Mouse (Mus musculus) cerebellum, adult 9-10 months (tissue): ENCODE results near the gene Ctnnd2.

ENCODE experiments used
- DNase-seq: peaks from one replicate; pipeline ENCODE4 v3.0.0; 2022

Ctnnd2 gene

DNA sequence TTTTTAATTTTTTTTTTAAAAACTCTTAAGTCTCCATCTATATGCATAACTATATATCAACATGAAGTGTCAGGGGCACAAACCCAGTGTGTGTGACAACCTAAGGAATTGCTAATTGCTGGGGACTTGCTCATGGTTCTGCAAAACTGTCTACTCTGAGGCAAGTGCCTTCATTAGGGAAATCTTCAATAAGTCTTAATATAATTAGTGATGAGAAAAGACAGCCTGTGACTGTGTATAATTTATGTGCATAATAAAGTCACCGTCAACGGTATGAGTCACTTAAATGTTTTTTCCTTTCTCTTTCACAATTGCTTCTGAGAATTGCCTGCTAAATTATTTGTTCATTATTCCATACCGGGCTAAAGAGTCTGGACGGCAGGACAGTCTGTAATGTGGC, 228.7 kb downstream of the Ctnnd2 start:
- DNase-seq: no peak

DNA sequence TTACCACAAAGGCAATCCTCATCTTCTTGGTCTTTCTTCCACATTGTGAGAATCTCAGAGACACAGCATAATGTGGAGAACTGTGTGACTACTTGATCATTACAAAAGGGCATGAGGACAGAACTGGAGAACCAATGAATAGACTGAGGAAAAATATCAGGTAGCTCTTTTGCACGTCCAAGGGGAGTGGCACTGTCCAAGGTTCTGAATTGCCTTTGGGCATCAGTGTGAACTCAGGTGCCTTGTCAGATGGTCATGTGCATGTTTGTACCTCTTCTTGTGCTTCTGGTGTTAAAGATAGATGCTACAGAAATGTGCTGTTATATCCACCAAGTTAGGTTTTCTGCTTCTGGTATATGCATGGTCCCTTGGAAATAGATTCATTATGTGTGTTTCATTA, 233.9 kb downstream of the Ctnnd2 start:
- DNase-seq: no peak

DNA sequence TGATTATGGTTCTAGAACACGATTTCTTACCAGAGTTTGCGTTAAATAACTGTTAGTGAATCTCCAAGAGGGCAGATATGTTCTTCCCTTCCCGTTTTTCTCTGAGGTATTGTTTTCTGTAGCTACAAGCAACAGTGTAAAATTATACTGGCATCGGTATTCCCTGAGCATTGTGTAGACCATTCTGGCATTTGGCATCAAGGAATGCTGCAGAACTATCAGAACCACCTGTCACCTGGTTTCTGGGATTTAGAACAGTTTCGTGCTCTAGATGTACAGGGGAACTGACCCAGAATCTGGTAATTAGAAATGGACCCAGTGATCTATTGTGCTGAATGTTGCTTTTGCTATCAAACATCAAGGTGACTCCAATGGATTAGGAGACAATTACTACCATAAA, 250.8 kb downstream of the Ctnnd2 start:
- peak; percentile 53 for DNase-seq

DNA sequence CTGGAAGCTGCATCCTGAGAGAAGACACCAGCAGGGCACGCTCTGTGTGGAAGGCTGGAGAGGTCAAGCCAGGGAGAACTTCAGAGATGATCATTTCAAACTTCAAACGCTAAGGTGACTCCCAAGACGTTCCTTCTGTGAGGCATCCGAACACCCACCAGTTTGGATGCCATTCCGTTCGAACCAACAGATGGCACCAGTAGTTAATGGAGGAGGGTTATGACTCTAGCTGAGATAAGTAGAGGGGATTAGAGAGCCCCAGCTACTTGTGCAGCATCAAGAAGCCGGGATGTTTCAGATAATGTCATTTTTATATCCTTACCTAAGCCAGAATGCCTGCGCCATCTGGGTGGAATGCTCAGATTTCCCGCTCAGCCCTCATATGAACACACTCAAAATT, 251.9 kb downstream of the Ctnnd2 start:
- DNase-seq: peak; percentile 30

DNA sequence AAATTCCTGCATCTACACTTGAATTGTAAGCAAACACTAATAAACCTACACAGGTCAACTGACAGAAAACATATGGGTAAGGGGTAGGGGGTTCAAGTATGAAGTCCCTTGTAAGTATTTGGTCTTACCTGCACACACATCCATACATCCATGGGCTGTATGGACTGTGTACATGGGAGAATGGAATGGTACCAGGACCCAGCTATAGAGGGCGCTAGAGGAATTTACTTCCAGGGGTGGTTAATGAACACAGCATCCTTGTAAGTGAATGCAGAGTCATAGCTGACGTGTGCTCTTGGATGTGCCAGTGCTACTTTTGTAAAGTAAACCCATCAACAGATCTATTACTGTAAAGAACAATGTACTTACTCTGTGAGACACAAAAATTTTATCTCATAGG, 254.9 kb downstream of the Ctnnd2 start:
- DNase-seq: no peak

DNA sequence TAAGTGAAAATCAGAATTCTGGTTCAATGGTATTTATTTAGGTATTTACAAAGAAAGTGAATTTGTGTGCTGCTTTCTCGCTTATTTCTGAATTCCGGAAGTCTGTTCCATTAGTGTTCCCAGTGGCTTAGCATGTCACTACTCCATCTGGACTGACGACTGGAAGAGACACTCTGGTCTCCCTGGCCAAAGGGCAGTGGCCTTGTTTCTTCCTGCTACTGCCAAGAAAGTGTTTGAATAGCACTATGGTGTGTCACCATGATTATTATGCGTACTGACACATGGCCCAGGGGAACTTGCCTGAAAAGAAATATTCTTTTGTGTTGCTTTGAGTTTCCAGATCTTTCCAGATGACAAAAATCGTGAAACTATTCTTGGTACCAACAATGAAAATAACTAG, 266.7 kb downstream of the Ctnnd2 start:
- no peak for DNase-seq

DNA sequence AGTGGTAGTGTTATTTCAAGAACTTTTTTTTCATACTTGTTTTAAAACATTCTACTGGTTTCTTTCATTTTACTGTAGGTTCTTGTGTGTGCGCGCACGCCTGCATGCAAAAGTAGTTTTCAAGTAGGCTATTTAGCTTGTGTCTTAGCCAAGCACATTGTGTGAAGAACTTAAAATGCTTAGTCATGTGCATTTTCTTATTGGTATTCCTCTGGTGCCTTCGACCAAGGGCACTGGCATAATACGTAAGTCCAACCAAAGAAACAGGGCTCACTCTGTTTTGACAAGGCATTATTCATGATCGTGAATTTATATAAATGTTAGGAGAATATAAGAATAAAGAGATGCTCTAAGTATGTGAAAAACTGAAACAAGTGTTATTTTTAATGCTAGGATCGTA, 278.4 kb downstream of the Ctnnd2 start:
- no peak for DNase-seq

DNA sequence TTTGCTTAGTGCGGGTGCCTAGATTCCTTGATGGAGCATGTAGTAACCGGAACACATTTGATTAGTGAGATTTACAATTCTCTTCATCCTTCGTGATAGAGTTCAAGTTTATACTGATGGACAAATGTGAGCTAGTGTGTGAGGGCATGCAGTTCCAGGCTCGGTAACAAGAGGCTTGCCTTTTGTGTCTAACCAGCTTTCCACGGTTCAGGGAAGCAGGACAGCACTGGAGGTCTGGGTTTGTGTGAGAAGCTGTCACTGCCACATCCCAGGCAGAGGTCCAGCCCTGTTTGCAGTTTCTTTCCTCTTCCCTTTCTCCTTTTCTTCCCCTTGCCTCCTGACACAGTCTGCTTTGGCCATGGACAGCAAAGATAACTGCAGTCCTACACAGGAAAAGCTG, 279.5 kb downstream of the Ctnnd2 start:
- DNase-seq: no peak

DNA sequence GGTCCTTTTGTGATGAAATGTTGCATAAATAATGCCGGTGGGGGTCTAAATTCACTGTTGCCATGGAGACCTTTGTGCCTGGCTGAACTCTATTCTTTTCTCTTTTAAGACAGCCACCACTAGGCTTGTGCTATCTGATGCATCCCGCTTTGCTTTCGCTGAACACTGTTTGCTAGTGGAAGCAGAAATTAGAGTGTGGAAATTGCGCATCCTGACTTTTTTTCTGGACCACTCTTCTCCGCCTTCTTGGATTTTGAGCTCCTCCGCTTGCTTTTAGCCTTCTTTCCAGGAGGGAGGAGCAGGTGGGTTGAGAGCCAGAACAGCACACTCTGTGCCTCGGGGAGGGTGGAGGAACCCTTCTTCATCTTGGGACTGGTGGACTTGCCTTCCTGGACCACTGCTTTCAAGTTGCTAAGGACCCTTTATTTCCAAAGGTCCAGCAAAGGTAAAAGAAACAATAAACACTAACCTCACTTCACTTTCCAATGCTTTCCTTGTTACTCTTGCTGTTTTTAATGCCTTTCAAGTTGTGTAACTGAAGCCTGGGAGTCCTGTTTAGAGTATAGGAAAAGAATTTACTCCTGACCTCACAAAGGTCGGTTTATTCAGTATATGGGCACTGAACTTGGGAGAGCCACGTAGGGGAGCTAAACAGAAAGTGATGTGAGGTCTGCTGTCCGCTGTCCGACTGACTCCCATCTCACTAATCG, 285.3 kb downstream of the Ctnnd2 start:
- no peak for DNase-seq

DNA sequence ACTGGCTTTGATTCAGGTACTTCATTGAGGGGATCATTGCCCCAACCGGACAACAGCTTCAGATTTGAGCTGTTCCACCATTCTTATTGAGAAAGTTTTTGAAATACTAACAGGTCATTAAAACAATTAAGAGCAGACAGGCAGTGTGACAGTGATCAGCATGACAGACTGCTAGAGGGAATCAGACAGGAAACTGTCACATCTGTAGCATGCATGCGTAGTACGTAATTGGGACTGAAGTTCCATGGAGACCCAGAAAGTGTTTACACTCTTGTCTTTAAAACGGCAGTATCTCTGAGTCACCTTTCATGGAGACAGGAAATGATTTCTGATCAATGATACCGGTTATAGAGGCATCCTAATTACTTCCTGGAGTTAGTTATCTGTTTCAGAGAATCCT, 286.3 kb downstream of the Ctnnd2 start:
- no peak for DNase-seq

DNA sequence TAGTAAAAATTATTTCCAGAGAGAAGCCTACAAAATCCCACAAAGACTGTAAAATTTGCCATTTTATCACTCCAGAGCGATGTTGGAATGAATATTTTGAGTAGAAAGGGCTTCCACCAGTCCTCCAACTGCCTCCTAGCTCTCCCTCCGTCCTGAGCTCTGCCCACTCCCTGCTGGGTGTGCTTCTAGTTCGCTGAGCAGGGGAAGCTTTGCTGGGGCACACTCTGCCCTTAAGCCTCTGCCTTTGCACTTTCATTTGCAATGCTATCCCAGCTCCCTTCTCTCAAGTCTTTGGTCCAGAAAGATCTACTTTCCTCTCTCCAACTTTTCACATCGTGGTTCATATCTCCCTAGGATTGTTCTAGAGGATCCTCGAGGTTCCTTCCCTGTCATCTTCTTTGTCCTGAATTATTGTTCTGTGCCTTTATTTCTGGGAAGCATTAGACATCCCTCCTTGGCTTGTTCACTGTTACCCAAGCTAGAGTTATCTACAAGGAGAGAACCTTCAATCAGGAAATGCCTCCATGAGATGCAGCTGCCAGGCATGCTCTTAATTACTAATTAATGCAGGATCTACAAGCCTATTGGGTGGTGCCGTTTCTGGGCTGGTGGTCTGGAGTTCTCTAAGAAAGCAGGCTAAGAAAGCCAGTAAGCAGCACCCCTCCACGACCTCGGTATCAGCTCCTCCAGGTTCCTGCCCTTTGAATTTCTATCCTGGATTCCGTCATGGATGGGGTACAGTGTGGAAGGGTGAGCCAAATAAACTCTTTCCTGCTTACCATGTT, 288.1 kb downstream of the Ctnnd2 start:
- peak; percentile 32 for DNase-seq

DNA sequence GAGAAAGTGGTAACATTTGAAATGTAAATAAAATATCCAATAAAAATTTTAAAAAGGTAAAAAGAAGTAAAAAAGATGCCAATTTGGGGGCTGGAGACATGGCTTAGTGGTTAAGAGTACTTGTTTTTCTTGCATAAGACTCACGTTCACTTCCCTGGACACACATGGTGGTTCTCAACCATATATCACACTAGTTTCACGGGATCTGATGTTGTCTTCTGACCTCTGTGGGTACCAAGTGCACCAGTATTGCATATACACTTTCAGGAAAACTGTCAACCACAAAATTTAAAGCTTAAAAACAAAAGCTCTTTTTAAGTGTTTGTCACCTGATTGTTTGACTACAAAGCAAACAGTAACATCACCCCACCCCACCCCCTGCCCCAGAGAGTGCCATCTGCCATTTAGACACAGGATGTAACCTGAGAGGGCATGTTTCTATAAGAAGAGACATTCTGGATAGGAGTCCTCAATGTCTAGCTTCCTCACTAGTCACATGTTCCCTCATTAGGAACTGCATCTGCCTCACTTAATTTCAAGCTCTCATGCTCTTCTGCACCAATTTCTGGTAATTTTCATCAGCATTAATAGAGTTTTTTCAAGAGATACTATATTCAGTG, 290.5 kb downstream of the Ctnnd2 start:
- DNase-seq: no peak

DNA sequence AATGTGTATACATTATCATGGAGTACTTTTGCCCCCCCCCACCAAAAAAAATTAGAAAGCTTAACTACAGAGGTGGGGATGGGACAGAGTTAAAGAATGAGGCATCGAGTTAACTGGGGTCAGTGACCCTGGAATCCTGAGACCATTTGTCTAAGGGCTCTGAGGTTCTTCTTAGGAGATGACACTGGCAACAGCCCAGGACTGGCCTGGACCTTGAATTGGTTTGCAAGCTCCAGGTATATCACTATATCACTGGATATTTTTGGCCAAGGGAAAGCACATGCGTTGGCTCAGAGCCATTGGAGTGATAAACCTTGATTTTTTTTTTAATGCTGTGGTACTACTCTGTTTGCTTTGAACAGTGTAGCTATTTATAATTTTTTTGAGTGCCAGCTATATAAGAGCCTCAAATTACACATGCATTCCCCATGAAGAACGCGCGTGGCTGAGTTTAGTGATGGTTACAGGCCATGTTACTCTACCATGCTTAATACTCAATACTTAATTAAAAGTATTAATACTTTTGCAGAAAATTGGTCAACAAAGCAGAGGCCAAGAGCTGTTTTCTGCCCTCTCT, 291.2 kb downstream of the Ctnnd2 start:
- DNase-seq: no peak

DNA sequence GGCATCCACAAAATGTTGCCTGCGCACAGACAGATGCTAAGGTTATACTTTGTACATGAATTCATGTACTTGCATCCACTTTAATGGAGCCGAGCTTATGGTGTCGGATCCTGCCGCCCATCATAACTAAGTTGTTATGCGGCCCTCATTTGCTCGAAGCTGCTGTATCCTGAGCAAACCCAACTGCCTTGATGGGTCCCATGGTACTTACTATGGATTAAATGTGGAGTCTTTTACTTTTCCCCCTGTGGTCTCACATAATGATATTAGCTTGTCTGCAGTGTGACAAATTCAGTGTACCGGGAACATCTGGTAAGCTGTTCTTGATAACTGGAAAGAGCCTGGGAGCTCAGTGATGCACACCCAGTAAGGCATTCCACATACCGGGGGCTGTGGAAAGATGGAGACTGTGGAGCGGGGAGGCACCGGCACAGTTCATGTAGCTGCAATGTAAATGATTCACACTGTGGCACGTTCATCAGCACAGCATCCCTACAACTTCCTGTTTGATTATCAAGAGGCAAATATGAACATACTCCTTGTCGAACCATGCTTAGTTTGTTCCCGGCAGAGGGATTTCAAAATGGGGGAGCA, 294.7 kb downstream of the Ctnnd2 start:
- no peak for DNase-seq

DNA sequence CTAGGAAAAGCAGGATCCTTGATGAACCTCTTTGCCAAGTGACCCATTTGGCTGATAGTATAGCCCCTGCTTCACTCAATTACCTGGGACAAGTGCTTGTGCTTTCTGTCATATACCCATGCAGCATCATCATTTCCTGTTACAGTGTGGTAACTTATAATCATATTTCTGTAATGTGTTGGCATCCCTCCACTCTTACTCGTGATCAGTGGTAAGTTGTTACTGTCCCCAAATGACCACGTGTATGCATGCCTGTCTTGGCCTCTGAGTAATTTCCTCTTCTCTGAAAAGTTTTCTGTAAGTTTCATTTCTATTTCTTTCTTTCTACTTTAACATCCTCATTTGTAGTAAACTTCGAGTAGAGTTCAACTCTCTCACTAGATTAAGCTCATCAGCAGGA, 296.4 kb downstream of the Ctnnd2 start:
- DNase-seq: no peak

DNA sequence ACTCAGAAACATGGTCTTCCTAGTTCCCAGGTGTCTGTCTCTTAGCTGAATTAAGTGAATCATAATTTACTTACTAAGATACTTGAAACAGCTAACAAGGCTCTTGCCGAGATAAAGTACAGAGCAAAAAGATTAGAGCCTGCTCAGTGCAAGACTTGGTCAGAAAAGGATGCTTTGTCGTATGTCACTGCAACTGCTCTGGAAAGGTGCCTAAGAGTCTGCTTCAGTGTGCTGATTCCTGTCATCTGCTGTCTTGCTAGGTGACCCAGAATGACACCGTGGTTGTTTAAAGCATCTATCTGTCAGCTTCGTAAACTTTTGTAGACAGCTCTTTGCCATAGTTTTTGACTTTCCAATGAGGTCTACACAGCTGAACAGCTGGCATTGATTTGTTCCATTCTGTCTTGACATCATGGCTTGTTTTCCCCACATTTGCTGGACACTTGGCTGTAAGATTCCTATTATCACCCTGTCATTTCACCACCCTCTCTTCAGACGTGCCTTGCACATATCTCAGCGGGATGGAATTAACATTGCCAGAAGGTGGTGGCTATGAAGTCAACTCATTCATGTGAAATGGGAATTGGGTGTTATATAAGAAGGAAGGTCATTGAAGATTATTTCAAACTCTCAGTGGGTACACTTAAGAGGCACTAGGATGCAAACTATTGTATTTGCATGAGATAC, 299.0 kb downstream of the Ctnnd2 start:
- DNase-seq: peak; percentile 54

DNA sequence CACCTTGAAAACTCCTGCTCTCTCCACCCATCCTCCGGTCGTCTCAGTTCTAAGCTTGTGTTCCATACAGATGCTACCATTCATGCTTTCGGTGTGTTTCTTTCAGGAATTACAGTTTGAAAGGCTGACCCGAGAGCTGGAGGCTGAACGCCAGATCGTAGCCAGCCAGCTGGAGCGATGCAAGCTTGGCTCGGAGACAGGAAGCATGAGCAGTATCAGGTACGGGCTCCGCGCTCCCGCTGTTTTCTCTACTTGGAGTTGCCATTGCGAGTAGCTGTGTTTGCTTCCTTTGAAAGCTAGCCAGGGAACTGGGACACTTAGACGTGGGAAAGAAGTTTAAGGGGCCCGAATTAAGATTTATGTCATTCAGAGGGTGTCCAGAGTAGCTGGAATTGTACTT, 308.3 kb downstream of the Ctnnd2 start:
- DNase-seq: peak; percentile 84

DNA sequence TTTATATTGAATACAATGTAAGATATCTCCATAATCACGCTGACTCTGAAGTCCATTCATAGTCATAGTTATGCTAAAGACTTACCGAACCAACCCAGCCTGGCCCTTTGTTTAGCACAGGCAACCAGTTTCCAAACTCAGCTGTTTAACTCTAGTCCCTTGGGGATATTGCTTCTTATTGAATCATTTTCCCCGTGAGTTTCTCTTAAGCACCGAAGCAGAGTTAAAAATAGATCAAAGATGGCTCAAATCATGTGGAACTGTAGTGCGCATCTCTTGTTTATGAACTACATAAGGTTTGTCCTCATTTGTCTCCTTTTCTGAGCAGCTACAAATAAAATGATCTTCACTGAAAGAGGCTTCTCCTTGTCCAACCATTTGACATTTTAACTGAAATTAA, 334.1 kb downstream of the Ctnnd2 start:
- DNase-seq: no peak

DNA sequence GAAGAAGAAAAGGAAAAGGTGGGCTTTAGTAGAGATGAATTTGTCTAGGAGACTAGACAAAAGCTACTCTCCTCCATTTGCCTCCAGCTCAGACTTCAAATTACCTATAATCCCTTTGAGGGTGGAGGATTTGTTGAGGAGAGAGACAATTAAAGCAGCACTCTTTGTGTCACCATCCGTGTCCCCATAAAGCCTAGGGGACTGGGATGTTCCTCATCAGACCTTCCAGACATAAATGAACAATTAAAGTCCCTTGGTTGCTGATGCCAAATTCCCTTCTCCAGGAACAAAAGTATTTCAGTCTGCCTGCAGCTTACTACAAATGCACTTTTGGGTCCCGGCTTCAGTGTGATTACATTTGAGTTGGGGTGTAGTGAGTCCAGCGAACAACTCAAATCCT, 340.1 kb downstream of the Ctnnd2 start:
- DNase-seq: no peak

DNA sequence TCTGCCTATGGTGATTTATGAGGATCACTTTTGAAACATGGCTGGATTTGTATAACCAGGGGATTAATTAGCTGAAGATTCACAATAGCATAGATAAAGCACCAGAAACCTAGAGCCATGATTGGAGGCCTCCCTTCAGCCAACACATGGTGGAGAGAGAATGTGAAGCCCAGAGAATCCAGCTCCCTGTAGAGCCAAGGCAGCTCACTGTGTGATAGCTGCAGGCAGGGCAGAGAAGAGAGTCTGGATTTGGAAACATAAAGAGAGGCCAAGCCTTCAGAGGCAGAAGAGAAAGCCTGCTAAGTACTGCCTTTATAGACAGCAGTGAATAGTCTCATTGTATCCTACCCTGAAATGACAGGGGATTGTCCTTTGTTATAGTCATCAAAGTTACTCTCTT, 340.7 kb downstream of the Ctnnd2 start:
- DNase-seq: no peak

DNA sequence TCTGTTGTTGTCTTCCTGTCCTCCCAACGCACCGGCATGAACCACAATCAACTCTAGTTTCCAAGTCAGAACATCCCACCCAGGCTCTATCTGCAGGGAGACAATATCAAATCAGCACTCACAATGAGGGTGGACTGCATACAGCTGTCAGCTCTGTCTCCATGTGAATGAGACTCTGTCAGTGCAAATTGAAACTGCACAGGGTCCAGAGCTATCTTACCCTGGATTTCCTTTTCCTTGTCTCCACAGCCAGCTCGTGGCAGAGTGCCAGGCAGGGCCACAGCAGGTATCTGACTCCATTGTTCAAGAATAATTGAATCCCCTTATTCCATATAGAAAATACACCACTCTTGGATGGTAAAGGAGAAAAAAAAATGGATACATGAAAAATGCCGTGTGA, 343.0 kb downstream of the Ctnnd2 start:
- DNase-seq: peak; percentile 45

DNA sequence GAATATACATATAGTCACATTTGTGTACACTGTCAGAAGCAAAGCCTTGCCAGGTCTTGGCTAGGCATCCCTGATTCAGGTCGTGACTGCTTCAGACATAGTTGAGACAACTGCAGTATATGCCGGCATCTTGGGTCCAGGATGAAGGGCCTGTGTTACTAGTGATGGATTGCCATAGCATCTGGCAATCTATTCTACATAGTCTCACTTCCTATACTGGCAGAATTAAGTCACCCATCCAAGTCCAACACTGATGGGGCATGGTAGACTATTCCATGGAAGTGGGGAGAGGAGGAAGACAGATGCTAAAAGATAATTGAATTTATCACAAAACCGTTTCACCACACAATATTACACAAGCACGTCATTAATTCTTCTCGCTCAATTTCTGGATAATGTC, 369.1 kb downstream of the Ctnnd2 start:
- no peak for DNase-seq

DNA sequence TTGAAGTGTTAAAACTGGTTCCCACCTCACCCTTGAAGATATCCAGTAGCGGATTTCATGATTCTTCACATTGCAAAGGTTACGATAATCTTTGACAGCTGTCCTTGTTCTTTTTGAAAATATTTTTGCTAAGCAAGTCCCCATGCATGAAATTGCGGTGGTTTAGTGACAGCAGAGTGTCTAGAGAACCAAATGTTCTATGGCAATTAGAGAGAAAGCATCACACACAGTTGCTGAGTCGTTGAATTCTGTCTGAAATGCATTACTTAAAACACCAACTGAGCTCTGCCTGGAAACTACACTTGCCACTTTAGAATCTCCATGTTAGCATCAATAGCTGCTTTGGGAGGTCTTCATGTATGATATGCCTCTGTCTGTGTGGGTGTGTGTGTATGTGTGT, 375.9 kb downstream of the Ctnnd2 start:
- DNase-seq: no peak
